ENCODE assay signal across 14 mouse cellular contexts in genomic region chr17:67233063-67233462, GRCm38 (mm10).
"Had no signal": no experiment of that assay in that cellular context is flagged by ENCODE, and none has a peak within 500 bp of the region (broad histone marks: within the 10 kb centered on the region; RNA-seq: fewer than 3 reads in every experiment).

No protein-coding gene starts in this region.

- H3K9ac ChIP-seq: limb, embryonic 13.5 days; liver, embryonic 14.5 days; midbrain, embryonic 15.5 days; stomach, embryonic 15.5 days had no signal

- H3K27ac ChIP-seq: layer of hippocampus, adult 2 months; limb, embryonic 13.5 days; liver, embryonic 14.5 days; midbrain, embryonic 15.5 days; stomach, embryonic 15.5 days had no signal

- H3K27me3 ChIP-seq: limb, embryonic 13.5 days; megakaryocyte, embryonic 14.5 days; midbrain, embryonic 15.5 days; stomach, embryonic 15.5 days had no signal

- H3K36me3 ChIP-seq: limb, embryonic 13.5 days; midbrain, embryonic 15.5 days; stomach, embryonic 15.5 days had no signal

- H3K4me2 ChIP-seq: limb, embryonic 13.5 days; midbrain, embryonic 11.5 days; midbrain, embryonic 15.5 days; stomach, embryonic 15.5 days had no signal

- ATAC-seq: midbrain, embryonic 15.5 days had no signal

- H3K4me3 ChIP-seq: layer of hippocampus, adult 2 months; limb, embryonic 13.5 days; megakaryocyte, embryonic 14.5 days; midbrain, embryonic 15.5 days; stomach, embryonic 15.5 days had no signal

- DNase-seq: kidney, adult 8-10 months; kidney, postnatal 36 days; left cerebral cortex, postnatal 4 days; lung, adult 18-20 months; lung, postnatal 4 days; right cerebral cortex, postnatal 14 days; thymus, postnatal 36 days had no signal

- H3K4me1 ChIP-seq: megakaryocyte, embryonic 14.5 days; midbrain, embryonic 15.5 days; stomach, embryonic 15.5 days had no signal

- H3K9me3 ChIP-seq: limb, embryonic 13.5 days; midbrain, embryonic 15.5 days; stomach, embryonic 15.5 days had no signal
